Mouse (Mus musculus): ENCODE measurements around the gene Sgk2.

DNA sequence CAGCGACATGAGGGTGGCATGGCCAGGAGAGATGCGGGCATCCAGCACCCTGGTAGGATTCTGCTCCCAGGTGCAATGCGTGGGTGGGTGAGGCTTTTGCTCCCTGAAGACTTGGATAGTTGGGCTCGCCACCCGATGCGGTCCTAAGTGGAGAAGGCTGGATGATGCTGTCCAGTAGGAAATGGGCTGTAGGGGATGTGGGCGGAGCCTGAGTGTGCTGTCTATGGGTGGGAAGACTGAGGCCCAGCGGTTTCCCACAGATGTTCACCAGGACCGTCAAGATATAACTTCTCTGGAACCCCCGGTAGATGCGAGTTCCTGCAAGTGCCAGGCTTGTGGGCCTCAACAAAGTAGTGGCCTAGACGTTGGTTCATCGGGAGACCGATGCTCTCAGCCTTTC lies 38.9 kb upstream of the Sgk2 start:
- TF ChIP-seq CTCF (IDR thresholded peaks at IDR 0.05; ENCODE audit: borderline replicate concordance, extremely low read depth, insufficient read depth, insufficient read length) = no peak
- TF ChIP-seq POLR2A (IDR thresholded peaks at IDR 0.05; ENCODE audit: borderline replicate concordance, extremely low read depth, insufficient read depth, insufficient read length, poor library complexity, severe bottlenecking) = no peak

Data from brain, embryonic 14.5 days (tissue).